Mouse (Mus musculus) mouse trophoblast stem cell (cell line): Measurements from ENCODE around the gene Clca4a.
"Not testable (repeated sequence)": the region's sequence is repeated elsewhere in the genome, so short reads cannot be mapped to it uniquely, and the experiment has no call there.

Source experiments
- in situ Hi-C, 2 experiments: fragments of 300-500 bp; cut with MseI, MboI; formaldehyde crosslinking; loops; 2 replicates in 1 of 2; 3 replicates in 1 of 2; pipeline ENCODE4 v1.15.1; 2025

Clca4a gene

GRCm38 (mm10) chr3:144974945-144975344 is at the start of gene Clca4a:
Gene Clca4a (minus strand): TSS chr3:144975045.
- in situ Hi-C loops = no loop called here

GRCm38 (mm10) chr3:145017807-145018206 is 43.0 kb upstream of the Clca4a start:
- in situ Hi-C loops = no loop called here

- in situ Hi-C loops = loop anchor here in 1 of 2 experiments (10.0 kb wide), 1 partner anchor 180 kb away; no protein-coding TSS in a partner anchor
Measured at GRCm38 (mm10) chr3:145004422-145004821, 29.6 kb upstream of the Clca4a start.

GRCm38 (mm10) chr3:145000912-145001311 is 26.1 kb upstream of the Clca4a start:
- in situ Hi-C loops = loop anchor here in 1 of 2 experiments (10.0 kb wide), 1 partner anchor 176 kb away; no protein-coding TSS in a partner anchor

GRCm38 (mm10) chr3:144993055-144993454 is 18.2 kb upstream of the Clca4a start:
- in situ Hi-C loops = no loop called here

- in situ Hi-C loops = no loop called here
Measured at GRCm38 (mm10) chr3:144992618-144993017, 17.8 kb upstream of the Clca4a start.

- in situ Hi-C loops = no loop called here
Measured at GRCm38 (mm10) chr3:144985890-144986289, 11.0 kb upstream of the Clca4a start.

GRCm38 (mm10) chr3:144980551-144980950 is 5.7 kb upstream of the Clca4a start:
- in situ Hi-C loops = no loop called here

- in situ Hi-C loops = no loop called here
Measured at GRCm38 (mm10) chr3:144977631-144978030, 2.8 kb upstream of the Clca4a start.

- in situ Hi-C loops = no loop called here
Measured at GRCm38 (mm10) chr3:144976091-144976490, 1.2 kb upstream of the Clca4a start.

GRCm38 (mm10) chr3:144971553-144972270 is 3.1 kb downstream of the Clca4a start:
- in situ Hi-C loops = no loop called here

GRCm38 (mm10) chr3:144969755-144970154 is 5.1 kb downstream of the Clca4a start:
- in situ Hi-C loops = no loop called here

- in situ Hi-C loops = no loop called here
Measured at GRCm38 (mm10) chr3:144966074-144966473, 8.8 kb downstream of the Clca4a start.

GRCm38 (mm10) chr3:144950829-144951228 is 24.0 kb downstream of the Clca4a start:
- in situ Hi-C loops = no loop called here

- in situ Hi-C loops = not testable (repeated sequence)
Measured at GRCm38 (mm10) chr3:144947376-144947775, 27.5 kb downstream of the Clca4a start.

- in situ Hi-C loops = not testable (repeated sequence)
Measured at GRCm38 (mm10) chr3:144933625-144934024, 41.2 kb downstream of the Clca4a start.

GRCm38 (mm10) chr3:144933011-144933491 is 41.8 kb downstream of the Clca4a start:
- in situ Hi-C loops = no loop called here

- in situ Hi-C loops = no loop called here
Measured at GRCm38 (mm10) chr3:144932335-144932734, 42.5 kb downstream of the Clca4a start, which contains the start of gene Clca4b. Gene Clca4b (minus strand): TSS chr3:144932529.

- in situ Hi-C loops = no loop called here
Measured at GRCm38 (mm10) chr3:144914014-144914413, 60.8 kb downstream of the Clca4a start.
